Mouse (Mus musculus) kidney, postnatal 14 days (tissue): Measurements from ENCODE around the gene Tstd3.
"Not testable (repeated sequence)": the region's sequence is repeated elsewhere in the genome, so short reads cannot be mapped to it uniquely, and the experiment has no call there.

Experiments
- DNase-seq: peaks from one replicate; pipeline ENCODE4 v3.0.0; 2022; ENCODE audit warnings: mixed read lengths

The Tstd3 gene

DNA sequence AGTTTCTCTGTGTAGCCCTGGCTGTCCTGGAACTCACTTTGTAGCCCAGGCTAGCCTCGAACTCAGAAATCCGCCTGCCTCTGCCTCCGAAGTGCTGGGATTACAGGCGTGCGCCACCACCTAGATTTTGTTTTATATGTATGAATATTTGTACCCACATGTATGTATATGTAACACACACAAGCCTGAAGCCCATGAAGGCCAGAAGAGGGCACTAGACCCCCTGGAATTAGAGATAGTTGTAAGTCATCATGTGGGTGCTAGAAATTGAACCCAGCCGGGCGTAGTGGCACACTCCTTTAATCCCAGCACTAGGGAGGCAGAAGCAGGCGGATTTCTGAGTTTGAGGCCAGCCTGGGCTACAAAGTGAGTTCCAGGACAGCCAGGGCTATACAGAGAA, 22.9 kb downstream of the Tstd3 start:
- not testable (repeated sequence) for DNase-seq

DNA sequence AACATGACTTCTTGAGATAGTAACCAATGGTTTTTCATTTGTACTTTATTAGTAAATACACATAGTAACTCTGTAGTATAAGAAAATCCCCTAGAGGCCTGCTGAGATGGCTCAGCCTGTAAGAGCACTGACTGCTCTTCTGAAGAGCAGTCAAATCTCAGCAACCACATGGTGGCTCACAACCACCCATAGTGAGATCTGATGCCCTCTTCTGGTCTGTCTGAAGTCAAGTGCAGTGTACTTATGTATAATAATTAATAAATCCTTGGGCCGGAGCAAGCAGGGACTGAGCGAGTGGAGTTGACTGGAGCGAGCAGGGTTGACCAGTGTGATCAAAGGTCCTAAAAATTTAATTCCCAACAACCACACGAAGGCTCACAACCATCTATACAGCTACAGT, 27.8 kb downstream of the Tstd3 start:
- peak; percentile 13 for DNase-seq

DNA sequence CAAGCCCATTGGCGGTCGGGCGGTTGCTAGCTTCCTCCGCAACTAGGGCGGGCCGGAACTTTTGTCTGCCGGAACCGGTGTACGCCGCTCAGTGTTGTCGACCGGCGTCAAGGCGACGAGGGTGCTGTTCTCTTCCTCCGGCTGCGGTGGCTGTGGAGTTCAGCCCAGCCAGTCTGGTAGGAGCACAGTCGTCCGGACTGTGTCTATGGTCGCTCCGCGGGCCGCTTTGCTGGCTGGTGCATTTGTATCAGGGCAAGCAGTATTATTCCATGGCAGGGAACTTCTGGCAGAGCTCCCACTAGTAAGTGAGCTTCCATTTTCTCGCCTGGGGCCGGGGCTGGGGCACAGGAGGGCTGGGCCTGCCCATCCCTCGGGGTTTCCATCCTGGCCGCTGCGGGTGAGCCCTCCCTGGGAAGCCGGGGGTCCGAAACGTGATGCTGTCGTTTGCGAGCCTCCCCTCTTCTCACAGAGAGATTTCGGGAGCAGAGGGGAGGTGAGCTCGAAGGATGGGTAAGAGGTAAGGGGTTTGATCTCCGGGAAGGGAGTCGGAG, 39.3 kb downstream of the Tstd3 start, which contains the start of gene Ccnc:
Ccnc (plus strand) TSS at position 87 of the 551 bp plus-strand sequence.
- DNase-seq = peak; percentile 93

DNA sequence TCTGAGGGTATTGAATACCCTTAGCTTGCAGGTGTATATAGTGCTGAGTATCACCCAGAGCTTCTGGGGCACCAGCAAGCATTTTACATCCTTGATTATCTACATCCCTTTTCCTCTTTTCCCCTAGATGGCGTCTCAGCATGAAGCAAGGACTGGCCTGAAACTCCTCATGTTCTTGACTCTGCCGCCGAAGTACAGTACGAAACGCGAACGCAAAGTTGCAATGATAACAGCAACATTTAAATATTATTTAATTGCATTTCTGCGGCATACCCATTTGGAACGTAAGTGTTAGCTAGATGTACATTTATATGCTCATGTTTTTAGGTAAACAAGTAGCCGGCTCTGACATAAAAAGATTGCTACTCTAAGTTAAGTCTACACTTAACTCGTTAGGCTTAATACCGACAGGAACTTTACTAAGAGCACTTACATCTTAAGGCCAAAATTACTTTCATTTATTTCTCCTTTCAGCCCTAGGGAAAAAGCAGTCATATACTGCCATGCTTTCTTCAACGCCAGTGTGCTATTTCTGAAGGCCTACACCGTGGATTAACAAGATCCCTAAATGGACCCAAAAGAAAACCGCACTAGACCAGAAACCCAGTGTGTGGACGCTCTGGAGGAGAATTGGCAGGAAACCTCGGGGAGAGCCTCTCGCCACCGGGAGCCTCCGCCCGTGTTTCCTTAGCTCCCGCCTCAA, 39.9 kb downstream of the Tstd3 start:
- peak; percentile 43 for DNase-seq

DNA sequence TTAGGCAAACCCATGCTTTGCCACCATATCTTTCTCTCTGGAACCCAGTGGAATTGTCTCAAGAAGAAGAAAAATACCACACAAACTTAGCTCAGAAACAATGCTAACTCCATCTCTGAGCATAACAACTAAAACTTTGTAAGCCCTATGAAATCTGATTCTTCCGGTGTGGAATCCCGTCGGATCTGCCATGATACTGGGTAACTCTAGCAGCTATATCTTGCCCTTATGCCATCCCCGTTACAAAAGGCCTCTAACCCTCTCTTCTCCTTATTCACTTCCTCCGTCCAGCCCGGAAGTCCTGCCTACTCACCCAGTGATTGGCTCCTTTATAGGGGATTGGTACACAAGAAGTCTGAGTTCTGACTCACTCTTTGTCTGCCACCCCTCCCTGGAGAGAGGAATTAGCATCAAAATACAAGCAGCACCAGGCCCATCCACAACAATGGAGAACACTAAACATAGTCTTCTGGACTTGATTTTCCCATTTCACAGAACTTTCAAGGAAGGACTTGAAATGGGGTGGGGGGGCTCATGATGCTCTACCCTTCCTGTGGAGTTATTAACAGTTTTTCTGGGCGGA, 44.2 kb downstream of the Tstd3 start:
- DNase-seq = no peak

DNA sequence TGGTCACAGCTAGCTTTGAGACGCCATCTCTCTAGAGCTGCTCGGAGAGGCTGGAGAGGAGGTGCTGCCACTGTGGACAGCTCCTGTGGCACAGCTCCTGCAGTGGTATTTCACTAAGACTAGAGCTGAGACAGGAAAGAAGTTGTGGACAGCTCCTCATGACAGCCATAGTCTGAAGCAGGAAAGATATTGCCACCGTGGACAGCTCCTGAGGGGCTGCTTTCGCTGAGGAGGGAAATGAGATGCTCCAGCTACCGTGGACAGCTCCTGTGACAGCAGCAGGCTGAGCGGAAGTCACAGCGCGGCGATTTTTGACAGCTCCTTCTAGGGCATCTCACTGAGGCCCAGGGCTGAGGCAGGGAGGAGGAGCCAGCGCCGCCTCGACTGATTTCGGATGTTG, 54.9 kb downstream of the Tstd3 start:
- peak; percentile 90 for DNase-seq
